Mouse (Mus musculus): Measurements from ENCODE around the gene Bank1. TPM values are rescaled to one million over a fixed set of nuclear protein-coding genes. Genes with fewer than 3 reads are reported as not detected.

Gene Bank1
- polyA plus RNA-seq, 1 experiment from 2014 or later = 0.20 TPM

- H3K4me3 ChIP-seq (replicated peaks) = no peak overlapping the region
- H3K9me3 ChIP-seq = no peaks in the 10 kb centered on the region
- no peak for ATAC-seq (ENCODE audit: low FRiP score)
- H3K36me3 ChIP-seq (replicated peaks) = no peaks in the 10 kb centered on the region
- H3K27me3 ChIP-seq = no peaks in the 10 kb centered on the region
- H3K27ac ChIP-seq = no peak overlapping the region
- WGBS = 94% methylated on average over 1 of the region's 1 CpGs
- H3K9ac ChIP-seq = no peak overlapping the region
- H3K4me2 ChIP-seq = no peak overlapping the region
- H3K4me1 ChIP-seq = no peaks in the 10 kb centered on the region
These were observed 240.8 kb downstream of the Bank1 start for GRCm38 (mm10) chr3:136085077-136085476.

GRCm38 (mm10) chr3:136084066-136084465 is 241.8 kb downstream of the Bank1 start:
- no peaks in the 10 kb centered on the region for H3K27me3 ChIP-seq
- no peak overlapping the region for H3K9ac ChIP-seq
- no peaks in the 10 kb centered on the region for H3K36me3 ChIP-seq (replicated peaks)
- H3K9me3 ChIP-seq = no peaks in the 10 kb centered on the region
- ATAC-seq (ENCODE audit: low FRiP score) = no peak
- H3K4me1 ChIP-seq = no peaks in the 10 kb centered on the region
- no peak overlapping the region for H3K4me3 ChIP-seq (replicated peaks)
- 80% methylated on average over 5 of the region's 5 CpGs for WGBS
- H3K4me2 ChIP-seq = no peak overlapping the region
- H3K27ac ChIP-seq = no peak overlapping the region

- 76% methylated on average over 1 of the region's 1 CpGs for WGBS
- no peaks in the 10 kb centered on the region for H3K36me3 ChIP-seq (replicated peaks)
- H3K27ac ChIP-seq = no peak overlapping the region
- no peaks in the 10 kb centered on the region for H3K4me1 ChIP-seq
- no peak overlapping the region for H3K4me2 ChIP-seq
- no peak for ATAC-seq (ENCODE audit: low FRiP score)
- no peaks in the 10 kb centered on the region for H3K9me3 ChIP-seq
- no peak overlapping the region for H3K9ac ChIP-seq
- no peak overlapping the region for H3K4me3 ChIP-seq (replicated peaks)
- H3K27me3 ChIP-seq = no peaks in the 10 kb centered on the region
These were observed 244.6 kb downstream of the Bank1 start for GRCm38 (mm10) chr3:136081264-136081663.

- H3K4me2 ChIP-seq = no peak overlapping the region
- H3K9ac ChIP-seq = no peak overlapping the region
- no peaks in the 10 kb centered on the region for H3K4me1 ChIP-seq
- no peak for ATAC-seq (ENCODE audit: low FRiP score)
- no peaks in the 10 kb centered on the region for H3K9me3 ChIP-seq
- no peaks in the 10 kb centered on the region for H3K27me3 ChIP-seq
- H3K27ac ChIP-seq = no peak overlapping the region
- H3K36me3 ChIP-seq (replicated peaks) = no peaks in the 10 kb centered on the region
- 87% methylated on average over 2 of the region's 2 CpGs for WGBS
- H3K4me3 ChIP-seq (replicated peaks) = no peak overlapping the region
These were observed 247.3 kb downstream of the Bank1 start for GRCm38 (mm10) chr3:136078535-136078934.

- no peak for ATAC-seq (ENCODE audit: low FRiP score)
- 89% methylated on average over 3 of the region's 3 CpGs for WGBS
- no peaks in the 10 kb centered on the region for H3K36me3 ChIP-seq (replicated peaks)
- H3K4me2 ChIP-seq = no peak overlapping the region
- H3K4me3 ChIP-seq (replicated peaks) = no peak overlapping the region
- H3K9me3 ChIP-seq = no peaks in the 10 kb centered on the region
- no peaks in the 10 kb centered on the region for H3K27me3 ChIP-seq
- H3K4me1 ChIP-seq = no peaks in the 10 kb centered on the region
- H3K9ac ChIP-seq = no peak overlapping the region
- no peak overlapping the region for H3K27ac ChIP-seq
These were observed 255.5 kb downstream of the Bank1 start for GRCm38 (mm10) chr3:136070394-136070793.

- no peak overlapping the region for H3K27ac ChIP-seq
- no peaks in the 10 kb centered on the region for H3K36me3 ChIP-seq (replicated peaks)
- no peak overlapping the region for H3K9ac ChIP-seq
- no peak for ATAC-seq (ENCODE audit: low FRiP score)
- no peaks in the 10 kb centered on the region for H3K9me3 ChIP-seq
- no peak overlapping the region for H3K4me2 ChIP-seq
- H3K27me3 ChIP-seq = no peaks in the 10 kb centered on the region
- WGBS = 91% methylated on average over 2 of the region's 2 CpGs
- no peaks in the 10 kb centered on the region for H3K4me1 ChIP-seq
- H3K4me3 ChIP-seq (replicated peaks) = no peak overlapping the region
These were observed 264.0 kb downstream of the Bank1 start for GRCm38 (mm10) chr3:136061907-136062306.

GRCm38 (mm10) chr3:136050635-136051034 is 275.2 kb downstream of the Bank1 start:
- no peak overlapping the region for H3K4me2 ChIP-seq
- no peak overlapping the region for H3K9ac ChIP-seq
- no peak overlapping the region for H3K27ac ChIP-seq
- no peaks in the 10 kb centered on the region for H3K36me3 ChIP-seq (replicated peaks)
- H3K27me3 ChIP-seq = no peaks in the 10 kb centered on the region
- H3K4me3 ChIP-seq (replicated peaks) = no peak overlapping the region
- no peak for ATAC-seq (ENCODE audit: low FRiP score)
- H3K4me1 ChIP-seq = no peaks in the 10 kb centered on the region
- WGBS = 91% methylated on average over 3 of the region's 3 CpGs
- no peaks in the 10 kb centered on the region for H3K9me3 ChIP-seq

- Histone ChIP-seq H3K4me2 (no peak overlapping the region), H3K27me3 (no peaks in the 10 kb centered on the region), H3K36me3 (replicated peaks) (no peaks in the 10 kb centered on the region), H3K4me3 (replicated peaks) (no peak overlapping the region), H3K9ac (no peak overlapping the region), H3K4me1 (no peaks in the 10 kb centered on the region), H3K9me3 (no peaks in the 10 kb centered on the region), H3K27ac (no peak overlapping the region)
- WGBS = 94% methylated on average over 6 of the region's 6 CpGs
- ATAC-seq (ENCODE audit: low FRiP score) = no peak
These were observed 275.7 kb downstream of the Bank1 start for GRCm38 (mm10) chr3:136050215-136050614.

- Histone ChIP-seq H3K27ac (no peak overlapping the region), H3K9me3 (no peaks in the 10 kb centered on the region), H3K4me1 (no peaks in the 10 kb centered on the region), H3K4me3 (replicated peaks) (no peak overlapping the region), H3K36me3 (replicated peaks) (no peaks in the 10 kb centered on the region), H3K27me3 (no peaks in the 10 kb centered on the region), H3K4me2 (no peak overlapping the region), H3K9ac (no peak overlapping the region)
- ATAC-seq (ENCODE audit: low FRiP score) = no peak
- 93% methylated on average over 4 of the region's 4 CpGs for WGBS
These were observed 277.8 kb downstream of the Bank1 start for GRCm38 (mm10) chr3:136048026-136048425.

- H3K4me3 ChIP-seq (replicated peaks) = no peak overlapping the region
- H3K4me2 ChIP-seq = no peak overlapping the region
- no peaks in the 10 kb centered on the region for H3K27me3 ChIP-seq
- no peaks in the 10 kb centered on the region for H3K4me1 ChIP-seq
- 97% methylated on average over 2 of the region's 2 CpGs for WGBS
- H3K27ac ChIP-seq = no peak overlapping the region
- no peaks in the 10 kb centered on the region for H3K36me3 ChIP-seq (replicated peaks)
- no peaks in the 10 kb centered on the region for H3K9me3 ChIP-seq
- no peak for ATAC-seq (ENCODE audit: low FRiP score)
- no peak overlapping the region for H3K9ac ChIP-seq
These were observed 280.5 kb downstream of the Bank1 start for GRCm38 (mm10) chr3:136045381-136045780.

- Histone ChIP-seq H3K9me3 (no peaks in the 10 kb centered on the region), H3K9ac (no peak overlapping the region), H3K27me3 (no peaks in the 10 kb centered on the region), H3K4me2 (no peak overlapping the region), H3K36me3 (replicated peaks) (no peaks in the 10 kb centered on the region), H3K4me3 (replicated peaks) (no peak overlapping the region), H3K27ac (no peak overlapping the region), H3K4me1 (no peaks in the 10 kb centered on the region)
- 88% methylated on average over 2 of the region's 2 CpGs for WGBS
- ATAC-seq (ENCODE audit: low FRiP score) = no peak
These were observed 285.8 kb downstream of the Bank1 start for GRCm38 (mm10) chr3:136040041-136040440.

GRCm38 (mm10) chr3:136039446-136039845 is 286.4 kb downstream of the Bank1 start:
- no peaks in the 10 kb centered on the region for H3K27me3 ChIP-seq
- 92% methylated on average over 6 of the region's 6 CpGs for WGBS
- no peak overlapping the region for H3K9ac ChIP-seq
- no peak overlapping the region for H3K4me3 ChIP-seq (replicated peaks)
- no peaks in the 10 kb centered on the region for H3K9me3 ChIP-seq
- no peaks in the 10 kb centered on the region for H3K36me3 ChIP-seq (replicated peaks)
- no peak for ATAC-seq (ENCODE audit: low FRiP score)
- no peak overlapping the region for H3K27ac ChIP-seq
- H3K4me1 ChIP-seq = no peaks in the 10 kb centered on the region
- H3K4me2 ChIP-seq = no peak overlapping the region

- Histone ChIP-seq H3K36me3 (replicated peaks) (no peaks in the 10 kb centered on the region), H3K27me3 (no peaks in the 10 kb centered on the region), H3K9me3 (no peaks in the 10 kb centered on the region), H3K4me3 (replicated peaks) (no peak overlapping the region), H3K4me1 (no peaks in the 10 kb centered on the region), H3K9ac (no peak overlapping the region), H3K4me2 (no peak overlapping the region), H3K27ac (no peak overlapping the region)
- ATAC-seq (ENCODE audit: low FRiP score) = no peak
- WGBS = 53% methylated on average over 3 of the region's 3 CpGs
These were observed 288.6 kb downstream of the Bank1 start for GRCm38 (mm10) chr3:136037254-136037653.

GRCm38 (mm10) chr3:136035784-136036183 is 290.1 kb downstream of the Bank1 start:
- no peak overlapping the region for H3K4me3 ChIP-seq (replicated peaks)
- no peak overlapping the region for H3K9ac ChIP-seq
- no peaks in the 10 kb centered on the region for H3K9me3 ChIP-seq
- H3K4me2 ChIP-seq = no peak overlapping the region
- H3K27me3 ChIP-seq = no peaks in the 10 kb centered on the region
- ATAC-seq (ENCODE audit: low FRiP score) = no peak
- no peak overlapping the region for H3K27ac ChIP-seq
- no peaks in the 10 kb centered on the region for H3K4me1 ChIP-seq
- 69% methylated on average over 1 of the region's 1 CpGs for WGBS
- H3K36me3 ChIP-seq (replicated peaks) = no peaks in the 10 kb centered on the region

All from forebrain, embryonic 12.5 days (tissue).